24 mouse cellular contexts compared by ENCODE assay signal in genomic region chr7:126785056-126785455, GRCm38 (mm10). TPM values are rescaled to one million over a fixed set of nuclear protein-coding genes. Genes with fewer than 3 reads are reported as not detected.
DNase-seq lines count a peak whose midpoint lies in the region; ATAC-seq and TF ChIP-seq lines count a peak whose summit lies in the region.
"Had no signal": no experiment of that assay in that cellular context is flagged by ENCODE, and none has a peak within 500 bp of the region (broad histone marks: within the 10 kb centered on the region; RNA-seq: fewer than 3 reads in every experiment).

No protein-coding gene starts in this region.

- WGBS in midbrain, embryonic 11.5 days = 86% methylated on average over 4 of the region's 4 CpGs
- WGBS in midbrain, postnatal 0 days = 88% methylated on average over 4 of the region's 4 CpGs

- no peaks in the 10 kb centered on the region for H3K9me3 ChIP-seq in midbrain, embryonic 11.5 days (ENCODE audit: control insufficient read depth, low read length)
- H3K9me3 ChIP-seq in midbrain, postnatal 0 days (ENCODE audit: low read length) = no peaks in the 10 kb centered on the region
- H3K9me3 ChIP-seq: embryonic facial prominence, embryonic 13.5 days; embryonic facial prominence, embryonic 15.5 days; forebrain, embryonic 10.5 days; forebrain, embryonic 12.5 days; G1E had no signal

- no peak for TF ChIP-seq CTCF in midbrain, postnatal 0 days (IDR thresholded peaks at IDR 0.05)

- H3K4me1 ChIP-seq in midbrain, embryonic 11.5 days (ENCODE audit: control insufficient read depth, insufficient read depth, low read length) = peaks cover 10% of the 10 kb centered on the region
- H3K4me1 ChIP-seq in midbrain, postnatal 0 days (ENCODE audit: insufficient read depth, low read length) = peaks cover 6% of the 10 kb centered on the region; the same call in 1 of the 2 replicates

- H3K36me3 ChIP-seq in midbrain, embryonic 11.5 days (ENCODE audit: control insufficient read depth, insufficient read depth, low read length) = peaks cover 34% of the 10 kb centered on the region
- peaks cover 54% of the 10 kb centered on the region for H3K36me3 ChIP-seq in midbrain, postnatal 0 days (ENCODE audit: insufficient read depth, low read length)

- no peak overlapping the region for H3K27ac ChIP-seq in midbrain, embryonic 11.5 days (ENCODE audit: low read depth, low read length)
- no peak overlapping the region for H3K27ac ChIP-seq in midbrain, postnatal 0 days (ENCODE audit: low read depth, low read length)
- H3K27ac ChIP-seq: embryonic facial prominence, embryonic 13.5 days; embryonic facial prominence, embryonic 15.5 days; forebrain, embryonic 10.5 days; forebrain, embryonic 12.5 days had no signal

- no peak overlapping the region for H3K4me3 ChIP-seq in midbrain, embryonic 11.5 days (ENCODE audit: low read depth, low read length)
- H3K4me3 ChIP-seq in midbrain, postnatal 0 days (ENCODE audit: low read depth, low read length) = no peak overlapping the region
- H3K4me3 ChIP-seq: embryonic facial prominence, embryonic 13.5 days; embryonic facial prominence, embryonic 15.5 days; erythroblast, embryonic 14.5 days; forebrain, embryonic 10.5 days; forebrain, embryonic 12.5 days had no signal

- H3K9ac ChIP-seq in midbrain, embryonic 11.5 days (ENCODE audit: low read length) = no peak overlapping the region
- H3K9ac ChIP-seq in midbrain, postnatal 0 days (replicated peaks; ENCODE audit: low read length, poor library complexity, severe bottlenecking) = no peak overlapping the region
- H3K9ac ChIP-seq: embryonic facial prominence, embryonic 13.5 days; embryonic facial prominence, embryonic 15.5 days; forebrain, embryonic 12.5 days had no signal

- peak; percentile 47 for DNase-seq in cerebellum, adult 9-11 months
- DNase-seq in cerebellum, adult 18-20 months = no peak
- DNase-seq in heart, postnatal 4 days = peak; percentile 7
- no peak for DNase-seq in heart, postnatal 25 days (ENCODE audit: low spot score)
- DNase-seq in midbrain, embryonic 11.5 days (ENCODE audit: low spot score, missing footprints) = peak; percentile 85
- no peak for DNase-seq in midbrain, postnatal 0 days (ENCODE audit: low spot score)
- DNase-seq in R1 (ENCODE audit: low read depth, low spot score) = peak; percentile 25
- DNase-seq: adrenal gland, adult 2 months; adrenal gland, postnatal 10 days; adrenal gland, postnatal 25 days; cerebellum, adult 2 months; cerebellum, postnatal 36 days; embryo, embryonic 11 days had no signal

- no peaks in the 10 kb centered on the region for H3K27me3 ChIP-seq in midbrain, embryonic 11.5 days (ENCODE audit: control insufficient read depth, insufficient read depth, low read length)
- no peaks in the 10 kb centered on the region for H3K27me3 ChIP-seq in midbrain, postnatal 0 days (ENCODE audit: insufficient read depth, low read length)
- H3K27me3 ChIP-seq: embryonic facial prominence, embryonic 13.5 days; embryonic facial prominence, embryonic 15.5 days; forebrain, embryonic 12.5 days; Patski had no signal

- H3K4me2 ChIP-seq in midbrain, embryonic 11.5 days = no peak overlapping the region
- H3K4me2 ChIP-seq in midbrain, postnatal 0 days (ENCODE audit: low read depth, low read length, poor library complexity, severe bottlenecking) = no peak overlapping the region
- H3K4me2 ChIP-seq: embryonic facial prominence, embryonic 13.5 days; embryonic facial prominence, embryonic 15.5 days; forebrain, embryonic 12.5 days had no signal

- intact Hi-C loops in heart, postnatal 25 days (cut with DNase I) = no loop called here

- ATAC-seq in midbrain, embryonic 11.5 days (ENCODE audit: low FRiP score) = no peak
- no peak for ATAC-seq in midbrain, postnatal 0 days (ENCODE audit: low FRiP score)
- no peak for ATAC-seq in frontal cortex, adult (ENCODE audit: low TSS enrichment)
- ATAC-seq: forebrain, embryonic 14.5 days; forebrain, embryonic 16.5 days; Patski had no signal

RNA-seq across cellular contexts. Expression of gene Tbx6, which starts 3.8 kb away (rescaled TPM):
- under 1 TPM in 1 of 2 experiments, not detected in 1; 0.26 TPM for total RNA-seq in heart, postnatal 4 days (2021)
- under 1 TPM; 0.34 to 0.70 TPM for total RNA-seq in heart, postnatal 25 days (2021)
- 0.20 and 0.43 TPM in 2 replicates for polyA plus RNA-seq in midbrain, embryonic 11.5 days (2014; fragmentation: Nextera tagmentation; extraction: Ambion mirVana)
- total RNA-seq in midbrain, postnatal 0 days (2014; rRNA removed) = 0.16 and 1.1 TPM in 2 replicates
- 0.21 and 0.38 TPM in 2 replicates for polyA plus RNA-seq in midbrain, postnatal 0 days (2015; fragmentation: Nextera tagmentation; extraction: Ambion mirVana)
- total RNA-seq: common myeloid progenitor, adult 5-6 weeks had no signal

RNA-seq across cellular contexts. Expression of gene Ppp4c, which starts 7.2 kb away (rescaled TPM):
- total RNA-seq in heart, postnatal 4 days (2021) = 10 to 100 TPM; 67.6 to 76.6 TPM
- 10 to 100 TPM; 32.7 to 33.1 TPM for total RNA-seq in heart, postnatal 25 days (2021)
- 335 and 336 TPM in 2 replicates for polyA plus RNA-seq in midbrain, embryonic 11.5 days (2014; fragmentation: Nextera tagmentation; extraction: Ambion mirVana)
- total RNA-seq in midbrain, postnatal 0 days (2014; rRNA removed) = 107 and 137 TPM in 2 replicates
- polyA plus RNA-seq in midbrain, postnatal 0 days (2015; fragmentation: Nextera tagmentation; extraction: Ambion mirVana) = 127 and 135 TPM in 2 replicates

RNA-seq across cellular contexts. Expression of gene Ypel3, which starts 8.3 kb away (rescaled TPM):
- total RNA-seq in heart, postnatal 4 days (2021) = 10 to 100 TPM; 31.8 to 34.0 TPM
- 10 to 100 TPM; 63.7 to 74.0 TPM for total RNA-seq in heart, postnatal 25 days (2021)
- polyA plus RNA-seq in midbrain, embryonic 11.5 days (2014; fragmentation: Nextera tagmentation; extraction: Ambion mirVana) = 87.8 and 91.5 TPM in 2 replicates
- total RNA-seq in midbrain, postnatal 0 days (2014; rRNA removed) = 196 and 209 TPM in 2 replicates
- 219 and 235 TPM in 2 replicates for polyA plus RNA-seq in midbrain, postnatal 0 days (2015; fragmentation: Nextera tagmentation; extraction: Ambion mirVana)

RNA-seq across cellular contexts. Expression of gene Fam57b, which starts 12.4 kb away (rescaled TPM):
- 1 to 10 TPM; 7.7 to 9.3 TPM for total RNA-seq in heart, postnatal 4 days (2021)
- total RNA-seq in heart, postnatal 25 days (2021) = 10 to 100 TPM in 1 of 2 experiments, 1 to 10 TPM in 1; 8.9 to 10.4 TPM
- polyA plus RNA-seq in midbrain, embryonic 11.5 days (2014; fragmentation: Nextera tagmentation; extraction: Ambion mirVana) = 10.5 and 11.1 TPM in 2 replicates
- total RNA-seq in midbrain, postnatal 0 days (2014; rRNA removed) = 52.5 and 60.2 TPM in 2 replicates
- 56.3 and 57.1 TPM in 2 replicates for polyA plus RNA-seq in midbrain, postnatal 0 days (2015; fragmentation: Nextera tagmentation; extraction: Ambion mirVana)
- total RNA-seq: common myeloid progenitor, adult 5-6 weeks had no signal
- polyA plus RNA-seq: erythroblast, embryonic 14.5 days had no signal

RNA-seq across cellular contexts. Expression of gene Gdpd3, which starts 18.9 kb away (rescaled TPM):
- 1 to 10 TPM; 3.7 to 4.2 TPM for total RNA-seq in heart, postnatal 4 days (2021)
- 1 to 10 TPM; 1.6 to 2.1 TPM for total RNA-seq in heart, postnatal 25 days (2021)
- polyA plus RNA-seq in midbrain, embryonic 11.5 days (2014; fragmentation: Nextera tagmentation; extraction: Ambion mirVana) = 0.57 and 0.86 TPM in 2 replicates
- 0.66 TPM in 1 of 2 replicates, not detected in the other for total RNA-seq in midbrain, postnatal 0 days (2014; rRNA removed)
- polyA plus RNA-seq in midbrain, postnatal 0 days (2015; fragmentation: Nextera tagmentation; extraction: Ambion mirVana) = 1.3 TPM in 2 replicates

Comparison
In these comparisons a context has a peak if more than half of its experiments do, and no peak if none do; other contexts are left out.
1. DNase-seq: peak in cerebellum, adult 9-11 months (single experiment), heart, postnatal 4 days (single experiment), midbrain, embryonic 11.5 days (single experiment) and R1 (single experiment); none in cerebellum, adult 18-20 months (0 of 2), heart, postnatal 25 days (single experiment) and midbrain, postnatal 0 days (single experiment).